Mouse (Mus musculus): ENCODE data around the gene Plxna3. TPM values are rescaled to one million over a fixed set of nuclear protein-coding genes. Genes with fewer than 3 reads are reported as not detected.

Gene Plxna3
- polyA plus RNA-seq (2012; rRNA removed): 297 and 349 TPM in 2 replicates

DNA sequence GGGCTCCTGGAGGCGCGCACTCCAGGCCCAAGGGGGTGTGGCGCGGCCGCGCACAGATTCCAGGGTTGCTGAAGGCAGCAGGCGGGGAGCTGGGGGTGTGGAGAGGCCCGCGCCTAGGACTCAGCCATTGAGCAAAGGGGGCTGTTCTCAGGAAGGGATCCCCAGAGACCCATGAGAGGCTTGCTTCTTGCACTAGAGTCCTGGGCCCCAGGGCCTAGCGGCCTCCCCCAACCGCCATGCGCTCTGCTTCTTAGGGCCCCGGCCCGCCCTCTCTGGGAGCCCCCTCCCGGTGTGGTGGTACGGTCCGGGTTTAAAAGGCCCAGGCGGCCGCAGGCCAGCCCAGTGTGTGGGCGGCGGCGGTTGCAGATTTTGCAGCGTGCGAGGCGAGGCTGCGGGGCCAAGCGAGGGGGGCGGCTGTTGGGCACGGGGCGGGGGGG lies at the start of gene Plxna3:
Gene Plxna3, plus strand, starts transcription at position 342 of the 437 bp plus-strand sequence.
- peak; percentile 79 for TF ChIP-seq POLR2A (IDR thresholded peaks at IDR 0.05; ENCODE audit: borderline replicate concordance, extremely low read depth, insufficient read depth, insufficient read length, poor library complexity, severe bottlenecking)
- no peak for TF ChIP-seq CTCF (IDR thresholded peaks at IDR 0.05; ENCODE audit: borderline replicate concordance, extremely low read depth, insufficient read depth, insufficient read length)
- peak; percentile 89 for DNase-seq (ENCODE audit: low read depth)

DNA sequence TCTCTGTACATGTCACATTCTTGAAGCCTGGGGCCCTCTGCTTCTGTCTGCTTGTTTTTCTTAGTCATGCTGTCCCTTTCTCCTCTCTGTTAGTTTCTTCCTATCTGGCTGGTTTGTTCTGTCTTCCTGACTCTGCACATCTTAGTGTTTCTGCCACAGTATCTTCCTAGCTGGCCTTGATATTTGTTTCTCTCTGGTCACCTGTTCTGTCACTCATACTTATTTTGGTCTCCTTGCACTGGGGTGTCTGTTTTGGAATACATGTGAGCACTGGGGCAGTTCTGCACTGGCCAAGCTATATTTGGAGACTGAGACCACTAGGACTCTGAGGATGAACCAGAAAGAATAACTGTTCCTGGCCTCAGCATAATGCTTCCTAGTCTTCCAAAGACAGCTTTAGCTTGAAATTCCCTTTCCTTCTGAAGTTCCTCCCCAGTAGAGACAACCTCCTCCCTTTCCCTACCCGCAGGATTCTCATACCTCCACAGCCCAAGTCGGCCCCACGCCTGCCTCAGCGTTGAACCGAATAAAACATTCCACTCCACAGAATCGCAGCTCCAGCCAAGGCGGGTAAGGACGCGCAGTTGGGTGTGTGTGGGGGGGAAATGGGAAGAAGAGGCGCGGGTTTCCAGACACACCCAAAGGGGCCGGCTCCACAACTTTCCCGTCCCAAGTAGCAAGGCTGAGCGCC lies 47.7 kb upstream of the Plxna3 start:
- TF ChIP-seq CTCF (IDR thresholded peaks at IDR 0.05; ENCODE audit: borderline replicate concordance, extremely low read depth, insufficient read depth, insufficient read length) (no peak), POLR2A (IDR thresholded peaks at IDR 0.05; ENCODE audit: borderline replicate concordance, extremely low read depth, insufficient read depth, insufficient read length, poor library complexity, severe bottlenecking) (no peak)
- DNase-seq (ENCODE audit: low read depth): no peak

DNA sequence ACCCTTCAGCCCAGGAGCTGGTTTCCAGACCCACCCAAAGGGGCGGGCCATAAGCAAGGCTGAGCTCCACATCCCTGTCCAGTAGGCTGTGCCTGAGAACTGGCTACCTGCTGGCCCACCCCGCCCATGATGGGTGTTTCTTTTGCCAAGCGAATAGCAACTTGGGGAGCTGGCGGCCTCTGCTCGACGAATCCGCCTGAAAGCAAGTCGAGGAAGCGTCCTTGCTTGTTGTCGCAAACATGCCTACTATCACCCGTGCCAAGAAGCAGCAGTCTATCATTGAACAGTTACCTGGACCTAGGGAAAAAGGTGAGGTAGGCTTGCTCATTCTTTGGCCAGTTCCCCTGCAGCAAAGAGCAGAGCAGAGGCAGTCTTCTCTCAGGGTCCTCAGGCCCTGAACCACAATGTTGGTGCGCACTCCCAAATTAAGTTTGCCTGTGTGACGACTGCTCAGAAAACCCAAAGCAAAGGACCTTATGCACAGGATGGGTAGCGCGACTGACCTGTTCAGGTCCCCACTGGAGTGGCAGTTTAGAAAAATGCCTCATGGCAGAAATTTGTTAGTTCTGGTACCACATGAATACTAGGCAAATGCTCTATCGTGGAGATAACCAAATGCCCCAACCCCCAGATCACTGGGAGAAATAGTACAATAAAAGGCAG lies 47.0 kb upstream of the Plxna3 start, which contains the start of the genes Taz and Dnase1l1:
Gene Taz, plus strand, starts transcription at position 181 of the 663 bp plus-strand sequence.
Gene Dnase1l1, minus strand, starts transcription at position 606 of the 663 bp plus-strand sequence.
- TF ChIP-seq CTCF (IDR thresholded peaks at IDR 0.05; ENCODE audit: borderline replicate concordance, extremely low read depth, insufficient read depth, insufficient read length): no peak
- no peak for TF ChIP-seq POLR2A (IDR thresholded peaks at IDR 0.05; ENCODE audit: borderline replicate concordance, extremely low read depth, insufficient read depth, insufficient read length, poor library complexity, severe bottlenecking)
- DNase-seq (ENCODE audit: low read depth): peak; percentile 70

DNA sequence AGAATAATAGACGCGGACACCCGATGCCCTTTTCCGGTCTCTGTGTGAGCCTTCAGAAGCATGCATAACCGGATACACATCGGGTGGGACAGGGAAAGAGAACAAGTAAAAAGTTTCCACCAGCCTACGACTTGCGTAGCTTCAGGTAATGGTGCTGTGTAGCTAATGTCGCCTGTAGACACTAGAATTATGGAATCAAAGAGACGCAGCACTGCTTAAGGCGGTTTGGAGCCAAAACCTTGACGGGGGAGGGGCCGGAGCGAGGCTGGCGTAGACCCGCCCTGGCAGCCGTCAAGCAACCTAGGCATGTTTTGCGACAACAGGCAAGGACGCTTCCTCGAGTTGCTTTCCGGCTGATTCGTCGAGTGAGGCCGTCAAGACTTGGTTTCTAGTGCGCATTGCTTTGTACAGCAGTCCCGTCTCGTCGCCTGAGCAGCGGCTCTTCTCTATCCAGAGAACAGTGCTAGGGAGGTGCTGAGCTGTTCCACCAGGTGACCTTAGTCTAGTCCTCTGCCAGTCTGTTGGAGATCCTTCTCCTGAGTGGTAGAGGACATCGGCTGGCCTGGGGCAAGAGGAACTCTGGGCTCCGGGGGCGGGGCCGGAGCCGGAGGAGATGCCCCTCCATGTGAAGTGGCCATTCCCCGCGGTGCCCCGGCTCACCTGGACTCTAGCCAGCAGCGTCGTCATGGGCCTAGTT lies 46.3 kb upstream of the Plxna3 start:
- peak; percentile 96 for DNase-seq (ENCODE audit: low read depth)
- TF ChIP-seq CTCF (IDR thresholded peaks at IDR 0.05; ENCODE audit: borderline replicate concordance, extremely low read depth, insufficient read depth, insufficient read length): no peak
- peak; percentile 63; the same call in 1 of the 2 replicates for TF ChIP-seq POLR2A (IDR thresholded peaks at IDR 0.05; ENCODE audit: borderline replicate concordance, extremely low read depth, insufficient read depth, insufficient read length, poor library complexity, severe bottlenecking)

DNA sequence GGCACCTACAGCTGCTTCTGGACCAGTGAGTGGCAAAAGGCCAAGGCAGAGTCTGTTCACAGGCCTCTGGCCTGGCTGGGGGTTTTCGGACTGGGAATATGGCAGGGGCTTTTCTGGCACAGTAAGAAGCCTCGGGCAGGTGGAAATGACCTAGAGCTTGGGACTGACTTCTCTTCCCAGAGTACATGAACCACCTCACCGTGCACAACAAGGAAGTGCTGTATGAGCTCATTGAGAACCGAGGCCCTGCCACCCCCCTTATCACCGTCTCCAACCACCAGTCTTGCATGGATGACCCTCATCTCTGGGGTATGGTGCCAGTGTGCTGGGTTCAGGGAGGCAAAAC lies 45.8 kb upstream of the Plxna3 start:
- no peak for DNase-seq (ENCODE audit: low read depth)
- TF ChIP-seq POLR2A (IDR thresholded peaks at IDR 0.05; ENCODE audit: borderline replicate concordance, extremely low read depth, insufficient read depth, insufficient read length, poor library complexity, severe bottlenecking) (no peak), CTCF (IDR thresholded peaks at IDR 0.05; ENCODE audit: borderline replicate concordance, extremely low read depth, insufficient read depth, insufficient read length) (no peak)

DNA sequence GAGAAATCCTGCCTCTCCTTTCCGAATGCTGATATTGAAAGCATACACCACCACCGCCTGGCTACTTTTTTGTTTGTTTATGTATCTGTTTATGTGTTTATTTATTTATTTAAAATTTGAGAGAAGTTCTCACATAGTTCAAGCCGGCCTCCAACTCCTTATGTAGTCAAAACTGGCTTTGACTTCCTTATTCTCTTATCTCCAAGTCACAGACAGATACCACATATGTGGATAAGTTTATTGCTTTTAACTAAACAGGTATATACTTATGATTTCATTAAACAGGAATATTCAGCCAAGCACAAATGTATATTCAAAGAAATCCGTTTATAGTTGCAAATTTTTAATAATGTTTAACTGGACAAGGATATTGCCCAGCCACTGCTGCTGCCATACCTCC lies 35.4 kb upstream of the Plxna3 start:
- DNase-seq (ENCODE audit: low read depth): no peak
- TF ChIP-seq POLR2A (IDR thresholded peaks at IDR 0.05; ENCODE audit: borderline replicate concordance, extremely low read depth, insufficient read depth, insufficient read length, poor library complexity, severe bottlenecking) (no peak), CTCF (IDR thresholded peaks at IDR 0.05; ENCODE audit: borderline replicate concordance, extremely low read depth, insufficient read depth, insufficient read length) (no peak)

DNA sequence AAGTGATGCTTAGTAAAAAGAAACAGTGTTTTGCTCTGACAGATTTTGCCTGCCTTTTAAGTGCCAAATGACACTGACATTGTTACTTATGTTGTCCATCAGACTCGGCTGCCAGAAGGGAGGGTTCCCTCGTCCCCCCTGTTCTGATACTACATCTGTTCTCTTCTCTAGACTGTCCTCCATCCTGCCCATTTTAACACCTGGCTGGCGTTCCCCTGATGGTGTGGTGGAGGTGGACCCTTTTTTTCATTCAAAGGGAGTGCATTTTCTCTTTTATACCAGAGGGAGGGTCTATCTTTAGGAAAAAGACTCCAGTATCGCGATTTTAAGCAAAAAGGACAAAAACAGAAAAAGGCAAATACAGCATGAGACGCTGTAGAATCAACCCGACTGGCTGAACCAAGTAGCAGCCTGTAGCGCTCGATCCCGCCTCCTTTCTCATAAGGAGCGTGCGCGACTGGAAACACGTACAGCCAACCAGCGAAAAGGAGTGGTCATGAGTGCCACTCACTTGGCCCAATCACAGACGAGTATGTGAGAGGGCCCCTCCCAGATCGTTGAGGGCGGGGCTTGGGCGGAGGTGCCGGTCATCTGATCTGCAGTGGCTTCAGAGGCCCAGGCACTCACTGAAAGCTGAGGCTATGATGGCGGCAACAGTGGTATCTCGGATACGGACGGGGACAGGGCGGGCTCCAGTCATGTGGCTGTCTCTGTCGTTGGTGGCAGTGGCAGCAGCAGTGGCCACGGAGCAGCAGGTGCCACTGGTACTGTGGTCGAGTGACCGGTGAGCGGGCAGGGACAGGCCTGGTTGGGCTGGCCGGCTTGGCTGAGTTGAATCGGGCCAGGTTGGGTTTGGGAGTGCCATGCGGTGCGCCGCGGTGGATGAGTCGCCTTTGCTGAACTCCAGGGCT lies 32.1 kb upstream of the Plxna3 start, which contains the start of gene Atp6ap1:
Gene Atp6ap1, plus strand, starts transcription at position 560 of the 911 bp plus-strand sequence.
- TF ChIP-seq POLR2A (IDR thresholded peaks at IDR 0.05; ENCODE audit: borderline replicate concordance, extremely low read depth, insufficient read depth, insufficient read length, poor library complexity, severe bottlenecking): peak; percentile 37; the same call in 1 of the 2 replicates
- TF ChIP-seq CTCF (IDR thresholded peaks at IDR 0.05; ENCODE audit: borderline replicate concordance, extremely low read depth, insufficient read depth, insufficient read length): no peak
- DNase-seq (ENCODE audit: low read depth): peak; percentile 98

DNA sequence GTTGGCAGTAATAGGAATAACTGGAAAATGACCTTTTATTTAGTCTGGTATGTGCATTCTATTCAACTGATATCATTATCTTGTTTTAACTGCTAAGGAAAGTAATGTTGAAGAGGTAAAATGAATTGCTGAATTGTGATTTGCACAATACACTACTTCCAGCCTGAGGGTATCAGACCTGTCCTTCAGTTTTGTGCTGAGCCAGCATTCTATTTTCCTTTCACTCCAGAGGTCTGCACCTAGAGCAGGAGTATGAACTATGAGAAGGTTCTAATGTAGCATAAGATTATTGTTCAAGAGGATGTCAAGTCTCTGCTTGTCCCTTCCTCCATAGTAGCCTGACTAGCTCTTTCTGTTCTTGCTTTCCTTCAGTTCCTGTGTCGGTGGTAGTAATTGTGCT lies 30.5 kb upstream of the Plxna3 start:
- TF ChIP-seq CTCF (IDR thresholded peaks at IDR 0.05; ENCODE audit: borderline replicate concordance, extremely low read depth, insufficient read depth, insufficient read length) (no peak), POLR2A (IDR thresholded peaks at IDR 0.05; ENCODE audit: borderline replicate concordance, extremely low read depth, insufficient read depth, insufficient read length, poor library complexity, severe bottlenecking) (no peak)
- no peak for DNase-seq (ENCODE audit: low read depth)

DNA sequence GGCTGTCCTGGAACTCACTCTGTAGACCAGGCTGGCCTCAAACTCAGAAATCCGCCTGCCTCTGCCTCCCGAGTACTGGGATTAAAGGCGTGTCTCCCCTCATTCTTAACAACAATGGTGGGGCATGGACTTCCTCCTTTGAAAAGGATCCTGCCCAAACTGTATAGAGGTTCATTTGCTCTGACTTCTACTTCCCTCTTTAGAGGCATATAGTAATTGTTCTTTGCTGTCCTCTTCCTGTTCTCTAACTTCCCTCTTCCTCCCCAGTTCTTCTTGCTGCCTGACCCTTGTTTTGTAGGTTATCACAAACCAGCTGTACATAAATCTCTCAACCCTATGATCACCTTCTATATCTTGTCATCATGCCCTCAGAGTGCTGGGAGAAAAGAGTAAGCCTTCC lies 29.1 kb upstream of the Plxna3 start:
- TF ChIP-seq CTCF (IDR thresholded peaks at IDR 0.05; ENCODE audit: borderline replicate concordance, extremely low read depth, insufficient read depth, insufficient read length) (no peak), POLR2A (IDR thresholded peaks at IDR 0.05; ENCODE audit: borderline replicate concordance, extremely low read depth, insufficient read depth, insufficient read length, poor library complexity, severe bottlenecking) (no peak)

More for the DNA sequence above, 29.1 kb upstream of the Plxna3 start:
- no peak for DNase-seq (ENCODE audit: low read depth)

Data from brain, embryonic 14.5 days (tissue).